Mouse (Mus musculus) mouse embryonic stem cell (cell line): ENCODE results near the gene Prrx1.

Experiments
- in situ Hi-C, 2 experiments: fragments of 300-500 bp; cut with MboI; formaldehyde crosslinking; loops; 1 replicate in 1 of 2; 3 replicates in 1 of 2; pipeline ENCODE4 v1.14.3; 2019 to 2020; ENCODE audit warnings: low sequenced_read_pairs in 2 of 2, low pct_unique_long_range_greater_than_20kb in 1 of 2, mixed read lengths in 1 of 2; ENCODE audit not compliant: unreplicated experiment in 1 of 2

Gene Prrx1

GRCm38 (mm10) chr1:163313101-163313773 is at the start of gene Prrx1:
Gene Prrx1 (minus strand): TSS chr1:163313710.
- in situ Hi-C loops, result no loop called here

GRCm38 (mm10) chr1:163362202-163362601 is 48.7 kb upstream of the Prrx1 start:
- in situ Hi-C loops, result no loop called here

GRCm38 (mm10) chr1:163361376-163361775 is 47.9 kb upstream of the Prrx1 start:
- in situ Hi-C loops, result no loop called here

- in situ Hi-C loops, result no loop called here
Measured at GRCm38 (mm10) chr1:163360796-163361195, 47.3 kb upstream of the Prrx1 start.

- in situ Hi-C loops, result no loop called here
Measured at GRCm38 (mm10) chr1:163359521-163359920, 46.0 kb upstream of the Prrx1 start.

GRCm38 (mm10) chr1:163358165-163358564 is 44.7 kb upstream of the Prrx1 start:
- in situ Hi-C loops, result no loop called here

GRCm38 (mm10) chr1:163357733-163358132 is 44.2 kb upstream of the Prrx1 start:
- in situ Hi-C loops, result no loop called here

- in situ Hi-C loops, result no loop called here
Measured at GRCm38 (mm10) chr1:163356167-163356566, 42.7 kb upstream of the Prrx1 start.

- in situ Hi-C loops, result no loop called here
Measured at GRCm38 (mm10) chr1:163355626-163356156, 42.2 kb upstream of the Prrx1 start.

- in situ Hi-C loops, result no loop called here
Measured at GRCm38 (mm10) chr1:163350988-163351387, 37.5 kb upstream of the Prrx1 start.

- in situ Hi-C loops, result no loop called here
Measured at GRCm38 (mm10) chr1:163345541-163345940, 32.0 kb upstream of the Prrx1 start.

- in situ Hi-C loops, result no loop called here
Measured at GRCm38 (mm10) chr1:163344931-163345330, 31.4 kb upstream of the Prrx1 start.

- in situ Hi-C loops, result no loop called here
Measured at GRCm38 (mm10) chr1:163339219-163339561, 25.7 kb upstream of the Prrx1 start.

GRCm38 (mm10) chr1:163338525-163339218 is 25.2 kb upstream of the Prrx1 start:
- in situ Hi-C loops, result no loop called here

- in situ Hi-C loops, result no loop called here
Measured at GRCm38 (mm10) chr1:163337821-163338220, 24.3 kb upstream of the Prrx1 start.

GRCm38 (mm10) chr1:163327279-163327678 is 13.8 kb upstream of the Prrx1 start:
- in situ Hi-C loops, result no loop called here

- in situ Hi-C loops, result no loop called here
Measured at GRCm38 (mm10) chr1:163319669-163320571, 6.4 kb upstream of the Prrx1 start.

GRCm38 (mm10) chr1:163316920-163317319 is 3.4 kb upstream of the Prrx1 start:
- in situ Hi-C loops, result no loop called here

GRCm38 (mm10) chr1:163314829-163315301 is 1.4 kb upstream of the Prrx1 start:
- in situ Hi-C loops, result no loop called here
